Mouse (Mus musculus) spleen, adult 2 months (tissue): ENCODE measurements around the gene Col18a1. TPM values are rescaled to one million over a fixed set of nuclear protein-coding genes. Genes with fewer than 3 reads are reported as not detected.

Source experiments
- DNase-seq, 2 experiments: peaks; one replicate each; pipeline versions ENCODE4 v3.0.0 to v3.0.0-alpha.2; 2012 to 2021; ENCODE audit warnings: low spot score in 2 of 2, low read depth in 1 of 2
- H3K27ac ChIP-seq: fragments of 200-500 bp; 2 replicates; pipeline ENCODE4 v1.5.1; 2012; ENCODE audit warnings: low read length, inconsistent platforms; ENCODE audit not compliant: insufficient read depth
- H3K27me3 ChIP-seq: fragments of 200-500 bp; 2 replicates; pipeline ENCODE4 v1.6.1; 2012; ENCODE audit warnings: mild to moderate bottlenecking, moderate library complexity, low read length, inconsistent platforms; ENCODE audit not compliant: control insufficient read depth, insufficient read depth
- H3K36me3 ChIP-seq: fragments of 200-500 bp; 2 replicates; pipeline ENCODE4 v1.6.1; 2012; ENCODE audit warnings: mild to moderate bottlenecking, low read length, inconsistent platforms; ENCODE audit not compliant: control insufficient read depth, insufficient read depth
- H3K4me1 ChIP-seq: fragments of 200-500 bp; 2 replicates; pipeline ENCODE4 v1.6.1; 2011; ENCODE audit warnings: inconsistent platforms; ENCODE audit not compliant: control insufficient read depth, insufficient read depth, insufficient read length
- H3K4me3 ChIP-seq: fragments of 200-500 bp; 2 replicates; pipeline ENCODE4 v1.5.1; 2011; ENCODE audit warnings: mild to moderate bottlenecking, inconsistent platforms; ENCODE audit not compliant: insufficient read depth, insufficient read length; ENCODE audit errors: extremely low read depth
- CTCF ChIP-seq: fragments of 200-500 bp; IDR thresholded peaks from 2 replicates; pipeline ENCODE4 v1.5.1; 2011; ENCODE audit warnings: mild to moderate bottlenecking, inconsistent platforms; ENCODE audit not compliant: insufficient read depth, insufficient read length, insufficient replicate concordance; ENCODE audit errors: extremely low read depth
- POLR2A ChIP-seq: fragments of 200-500 bp; IDR thresholded peaks from 2 replicates; pipeline ENCODE4 v1.6.1; 2011; ENCODE audit warnings: low read depth, low read length, inconsistent platforms
- WGBS: fragments of 180-500 bp; shearing (Covaris S2); methylation state at CpG from one replicate; pipeline ENCODE4 v1.1.7; 2018; 5-methylcytosine and 5-hydroxymethylcytosine counted together
- polyA plus RNA-seq: library from polyadenylated mRNA; depleted of rRNA; stranded (reverse); fragments of >200 nt; gene quantifications from 2 replicates; pipeline ENCODE4 v1.2.3, GENCODE M21; 2012; rRNA removed

Gene Col18a1
- polyA plus RNA-seq, 1 experiment, result 15.0 TPM

- no peak overlapping the region for H3K27ac ChIP-seq
- no peaks in the 10 kb centered on the region for H3K4me1 ChIP-seq
- WGBS, result 77% methylated on average over 9 of the region's 9 CpGs
- TF ChIP-seq CTCF (no peak), POLR2A (no peak)
- H3K4me3 ChIP-seq, result no peak overlapping the region
- H3K27me3 ChIP-seq, result no peaks in the 10 kb centered on the region
- no peaks in the 10 kb centered on the region for H3K36me3 ChIP-seq
- DNase-seq, result no peak
Measured at GRCm38 (mm10) chr10:77008109-77008561, 158.2 kb downstream of the Col18a1 start.

- no peaks in the 10 kb centered on the region for H3K27me3 ChIP-seq
- H3K4me3 ChIP-seq, result no peak overlapping the region
- no peaks in the 10 kb centered on the region for H3K36me3 ChIP-seq
- 82% methylated on average over 8 of the region's 8 CpGs for WGBS
- TF ChIP-seq CTCF, result no peak
- TF ChIP-seq POLR2A, result no peak
- no peaks in the 10 kb centered on the region for H3K4me1 ChIP-seq
- no peak overlapping the region for H3K27ac ChIP-seq
- no peak for DNase-seq
Measured at GRCm38 (mm10) chr10:77007433-77008108, 158.8 kb downstream of the Col18a1 start.

GRCm38 (mm10) chr10:77004936-77005335 lies 161.4 kb downstream of the Col18a1 start:
- Histone ChIP-seq H3K4me3 (no peak overlapping the region), H3K27me3 (no peaks in the 10 kb centered on the region), H3K36me3 (no peaks in the 10 kb centered on the region), H3K4me1 (no peaks in the 10 kb centered on the region), H3K27ac (no peak overlapping the region)
- no peak for DNase-seq
- TF ChIP-seq POLR2A, result no peak
- no peak for TF ChIP-seq CTCF
- WGBS, result 75% methylated on average over 7 of the region's 7 CpGs

Other genes with a start within 250 kb of the Col18a1 start
- 3.8 and 4.0 TPM in 2 replicates for gene Pcbp3, start 204.7 kb downstream of the Col18a1 start, polyA plus RNA-seq
- gene Slc19a1, start 134.3 kb downstream of the Col18a1 start, polyA plus RNA-seq, result 46.5 and 65.7 TPM in 2 replicates
- 29.4 and 37.5 TPM in 2 replicates for gene Pofut2, start 92.7 kb upstream of the Col18a1 start, polyA plus RNA-seq